Mouse (Mus musculus): Measurements from ENCODE around the gene Akap6.

- TF ChIP-seq CTCF (conservative IDR thresholded peaks at IDR 0.05 in 1 of 2, IDR thresholded peaks at IDR 0.05 in 1 of 2; ENCODE audit: low read depth in 2 of 2, low read length in 2 of 2) (no peak), POLR2A (IDR thresholded peaks at IDR 0.05; ENCODE audit: low read depth, low read length) (no peak), ZKSCAN1 (IDR thresholded peaks at IDR 0.05; ENCODE audit: borderline replicate concordance, low read depth, low read length) (no peak), ZNF384 (IDR thresholded peaks at IDR 0.05; ENCODE audit: low read depth, low read length) (no peak), ELF1 (IDR thresholded peaks at IDR 0.05; ENCODE audit: low read depth, low read length) (no peak), PAX5 (IDR thresholded peaks at IDR 0.05; ENCODE audit: low read length) (no peak), TCF12 (IDR thresholded peaks at IDR 0.05; ENCODE audit: low read depth, low read length) (no peak), USF2 (conservative IDR thresholded peaks at IDR 0.05; ENCODE audit: low read depth, low read length) (no peak), KAT2A (IDR thresholded peaks at IDR 0.05; ENCODE audit: insufficient replicate concordance, low read length) (no peak), SIN3A (IDR thresholded peaks at IDR 0.05; ENCODE audit: low read length) (no peak), GABPA (IDR thresholded peaks at IDR 0.05; ENCODE audit: insufficient replicate concordance, low read depth, low read length) (no peak), CHD2 (IDR thresholded peaks at IDR 0.05; ENCODE audit: low read length) (no peak)
Observed at GRCm38 (mm10) chr12:53061466-53062124, 362.4 kb downstream of the Akap6 start.
